Mouse (Mus musculus): ENCODE results near the gene Cd300lf. TPM values are rescaled to one million over a fixed set of nuclear protein-coding genes. Genes with fewer than 3 reads are reported as not detected.

Gene Cd300lf
- total RNA-seq (2021) = under 1 TPM; 0.08 to 0.33 TPM

- intact Hi-C loops (cut with DNase I) = no loop called here
These were observed at the start of gene Cd300lf for GRCm38 (mm10) chr11:115133800-115134199. Gene Cd300lf (minus strand): TSS chr11:115133992.

GRCm38 (mm10) chr11:115181913-115182638 lies 48.3 kb upstream of the Cd300lf start:
- peak; percentile 85 to 88 for DNase-seq
- intact Hi-C loops (cut with DNase I) = loop anchor here (1.0 kb wide), 2 partner anchors 21 to 99 kb away; no protein-coding TSS in a partner anchor

More at GRCm38 (mm10) chr11:115133800-115134199, at the start of gene Cd300lf:
- no peak for DNase-seq

DNA sequence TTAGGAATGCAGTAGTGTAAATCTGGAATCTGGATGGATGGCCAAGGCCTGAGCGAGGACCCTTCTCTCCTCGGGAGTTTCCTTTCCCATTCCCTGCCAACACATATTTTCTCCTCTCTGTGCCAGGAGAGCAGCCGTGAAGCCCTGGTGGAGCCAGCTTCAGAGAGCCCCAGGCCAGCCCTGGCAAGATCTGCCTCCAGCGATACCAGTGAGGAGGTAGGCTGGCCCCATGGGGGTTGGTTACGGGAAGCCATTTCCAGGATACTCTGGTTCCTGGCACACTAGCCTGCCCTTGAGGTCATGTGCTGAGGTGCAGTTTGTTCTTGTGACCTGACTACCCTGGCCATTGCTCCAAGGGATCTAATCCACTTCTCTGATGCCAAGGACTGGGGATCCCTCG lies 46.1 kb upstream of the Cd300lf start:
- DNase-seq = no peak
- intact Hi-C loops (cut with DNase I) = no loop called here

GRCm38 (mm10) chr11:115179191-115179590 lies 45.4 kb upstream of the Cd300lf start:
- intact Hi-C loops (cut with DNase I) = no loop called here
- DNase-seq = no peak

DNA sequence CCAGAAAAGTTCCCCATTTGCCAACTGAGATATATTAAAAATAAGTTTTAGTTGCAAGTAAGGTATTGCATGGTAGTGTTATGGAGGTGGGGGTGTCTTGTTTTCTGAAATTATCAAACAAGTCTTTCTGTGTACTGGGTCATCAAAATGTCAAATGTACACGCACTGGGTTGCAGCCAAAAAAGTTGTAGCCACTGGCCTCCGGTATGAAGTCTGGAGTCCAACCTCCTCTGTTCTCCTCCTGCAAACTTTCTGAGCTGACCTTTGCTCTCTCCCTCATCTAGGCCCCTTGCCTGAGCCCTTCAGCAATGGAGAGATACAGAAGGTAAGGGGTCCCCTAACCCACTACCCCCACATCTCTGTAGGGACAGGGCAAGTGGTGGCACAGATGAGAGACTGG lies 45.0 kb upstream of the Cd300lf start:
- DNase-seq = no peak
- intact Hi-C loops (cut with DNase I) = no loop called here

DNA sequence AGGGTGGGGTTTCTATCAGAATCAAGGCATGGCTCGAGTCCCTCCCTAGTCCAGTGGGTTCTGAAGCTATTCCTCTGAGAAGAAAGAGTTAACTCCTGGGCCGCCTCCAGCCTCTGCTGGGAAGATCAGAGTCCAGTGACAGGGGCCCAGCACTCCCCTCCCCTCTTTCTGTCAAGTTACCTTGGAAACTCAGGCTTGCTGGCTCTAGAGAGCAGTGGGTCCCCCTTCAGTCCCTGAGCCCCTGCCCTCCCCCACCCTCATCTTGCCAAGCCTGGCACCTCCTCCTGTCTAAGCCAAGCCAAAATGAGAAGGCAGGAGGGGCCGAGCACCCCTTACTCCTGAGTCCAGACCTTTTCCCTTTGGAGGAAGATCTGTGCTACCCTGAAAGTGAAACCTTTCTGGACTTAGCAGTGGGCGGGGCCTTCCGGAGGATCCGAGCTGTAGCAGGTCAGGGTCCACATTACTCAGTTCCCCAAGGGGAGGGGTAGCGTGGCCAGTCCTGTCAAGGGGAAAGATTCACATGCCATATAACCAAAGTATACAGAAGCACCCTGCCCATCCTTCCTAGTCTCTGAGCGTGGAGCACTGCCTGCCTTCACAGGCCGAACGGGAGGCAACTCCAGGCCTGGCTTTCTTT lies 43.9 kb upstream of the Cd300lf start:
- intact Hi-C loops (cut with DNase I) = no loop called here
- DNase-seq = no peak

- DNase-seq = no peak
- intact Hi-C loops (cut with DNase I) = no loop called here
These were observed 42.8 kb upstream of the Cd300lf start for GRCm38 (mm10) chr11:115176399-115177190.

- DNase-seq = no peak
- intact Hi-C loops (cut with DNase I) = no loop called here
These were observed 40.0 kb upstream of the Cd300lf start for GRCm38 (mm10) chr11:115173549-115174339.

DNA sequence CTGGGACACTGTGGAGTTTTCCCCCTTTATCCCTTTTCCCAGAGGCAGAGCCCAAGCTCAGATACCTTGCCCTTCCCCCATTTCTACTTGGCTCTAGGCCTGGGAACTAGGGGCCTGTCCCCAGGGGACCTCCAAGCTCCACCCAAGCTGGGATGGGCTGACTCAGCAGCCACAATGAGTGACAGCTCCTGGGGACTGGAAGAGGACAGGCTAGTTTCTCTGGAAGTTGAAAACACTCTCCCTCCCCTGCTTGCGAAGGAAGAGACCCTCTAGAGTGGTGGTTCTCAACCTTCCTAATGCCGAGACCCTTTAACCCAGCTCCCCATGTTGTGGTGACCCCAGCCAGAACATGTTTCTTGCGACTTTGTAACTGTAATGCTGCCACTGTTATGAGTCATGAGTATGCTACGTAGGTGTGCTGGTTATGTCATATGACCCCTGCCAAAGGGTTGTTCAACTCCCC lies 39.1 kb upstream of the Cd300lf start:
- intact Hi-C loops (cut with DNase I) = no loop called here
- DNase-seq = peak in 1 of 2 experiments; percentile 55

- intact Hi-C loops (cut with DNase I) = no loop called here
- DNase-seq = no peak
These were observed 37.3 kb upstream of the Cd300lf start for GRCm38 (mm10) chr11:115171125-115171524.

- intact Hi-C loops (cut with DNase I) = no loop called here
- no peak for DNase-seq
These were observed 35.6 kb upstream of the Cd300lf start for GRCm38 (mm10) chr11:115169430-115169829.

GRCm38 (mm10) chr11:115167631-115168249 lies 33.9 kb upstream of the Cd300lf start:
- intact Hi-C loops (cut with DNase I) = no loop called here
- DNase-seq = no peak

- intact Hi-C loops (cut with DNase I) = no loop called here
- DNase-seq = no peak
These were observed 33.0 kb upstream of the Cd300lf start for GRCm38 (mm10) chr11:115166776-115167175.

DNA sequence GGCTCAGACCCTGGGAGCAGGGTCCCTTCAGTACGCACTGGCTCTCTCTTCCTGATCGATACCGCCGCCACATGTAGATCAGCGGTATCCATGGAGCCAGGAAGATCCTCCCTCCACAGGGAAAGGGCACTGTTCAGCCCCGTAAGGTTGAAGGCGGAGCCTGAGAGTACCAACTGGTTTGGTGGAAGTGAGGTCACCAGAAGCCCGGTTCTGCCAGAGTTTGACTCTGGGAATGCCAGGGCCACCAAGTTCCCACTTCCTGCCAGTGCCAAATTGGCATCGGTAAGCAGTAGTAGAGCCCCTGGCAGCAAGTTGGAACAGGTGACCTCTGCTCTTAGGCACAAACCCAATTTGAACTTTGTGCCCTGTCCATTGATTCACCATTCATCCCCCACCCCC lies 31.2 kb upstream of the Cd300lf start:
- intact Hi-C loops (cut with DNase I) = no loop called here
- DNase-seq = no peak

- intact Hi-C loops (cut with DNase I) = no loop called here
These were observed 30.7 kb upstream of the Cd300lf start for GRCm38 (mm10) chr11:115164341-115164975.

DNA sequence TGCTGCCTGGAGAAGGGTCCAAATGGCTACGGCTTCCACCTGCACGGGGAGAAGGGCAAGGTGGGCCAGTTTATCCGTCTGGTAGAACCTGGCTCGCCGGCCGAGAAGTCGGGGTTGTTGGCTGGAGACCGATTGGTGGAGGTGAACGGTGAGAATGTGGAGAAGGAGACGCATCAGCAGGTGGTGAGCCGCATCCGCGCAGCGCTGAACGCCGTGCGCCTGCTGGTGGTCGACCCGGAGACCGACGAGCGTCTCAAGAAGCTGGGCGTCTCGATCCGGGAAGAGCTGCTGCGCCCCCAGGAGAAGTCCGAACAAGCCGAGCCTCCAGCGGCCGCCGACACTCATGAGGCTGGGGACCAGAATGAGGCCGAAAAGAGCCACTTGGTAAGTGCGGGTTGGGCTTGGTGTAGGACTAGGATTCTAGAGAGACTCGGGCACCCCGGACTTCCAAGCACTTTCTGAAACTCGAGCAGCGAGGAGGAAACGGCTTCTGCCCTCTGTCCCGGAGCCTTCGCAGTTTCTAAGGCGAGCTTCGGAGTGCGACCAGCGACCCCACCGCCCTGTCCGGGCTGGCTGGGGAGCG lies 29.9 kb upstream of the Cd300lf start:
- DNase-seq = peak; percentile 41 to 50
- intact Hi-C loops (cut with DNase I) = no loop called here

More at GRCm38 (mm10) chr11:115164341-115164975, 30.7 kb upstream of the Cd300lf start:
- DNase-seq = no peak

DNA sequence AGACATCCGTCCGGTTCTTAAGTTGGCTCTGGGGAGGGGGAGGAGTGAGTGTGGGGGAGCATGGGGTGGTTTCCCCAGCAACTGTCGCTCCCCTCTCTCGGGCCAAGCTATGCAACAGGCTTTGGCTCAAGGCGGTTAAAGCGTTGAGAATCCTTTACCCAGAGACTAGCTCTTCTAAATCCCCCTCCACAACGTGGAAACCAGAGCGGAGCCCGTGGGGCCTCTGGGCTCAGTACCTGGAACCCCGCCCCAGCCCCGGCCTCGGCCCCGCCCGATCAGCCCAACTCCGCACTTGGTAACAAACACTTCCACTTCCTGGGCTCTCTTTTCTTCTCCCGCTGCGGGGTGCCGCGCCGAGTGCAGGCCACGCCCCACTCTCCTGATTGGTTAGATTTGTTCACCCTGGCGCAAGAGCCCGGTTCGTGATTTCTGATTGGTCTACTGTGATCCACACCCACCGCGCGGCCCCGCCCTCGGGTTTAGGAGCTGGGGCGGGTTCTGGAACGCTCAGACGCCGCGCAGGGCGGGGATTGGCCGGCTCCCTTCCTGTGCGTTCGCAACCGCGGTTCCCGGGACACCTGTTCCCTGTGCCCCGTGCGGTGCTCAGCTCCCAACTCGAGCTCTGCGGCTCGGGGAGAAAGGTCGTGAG lies 29.2 kb upstream of the Cd300lf start, which contains the start of gene Slc9a3r1:
TSS of gene Slc9a3r1 (plus strand) at position 510 of the 649 bp plus-strand sequence.
- DNase-seq = peak; percentile 98
- intact Hi-C loops (cut with DNase I) = no loop called here

GRCm38 (mm10) chr11:115162205-115162601 lies 28.4 kb upstream of the Cd300lf start:
- DNase-seq = no peak
- intact Hi-C loops (cut with DNase I) = no loop called here
